Mouse (Mus musculus) liver, embryonic 12.5 days (tissue): ENCODE data around the gene Hoxc5. TPM values are rescaled to one million over a fixed set of nuclear protein-coding genes. Genes with fewer than 3 reads are reported as not detected.

Experiments used
- ATAC-seq: fragments of 200-750 bp; cut with Nextera tagmentation; 2 replicates; pipeline ENCODE4 v1.8.0; 2017; ENCODE audit warnings: moderate number of reproducible peaks, mild to moderate bottlenecking, moderate library complexity
- H3K27ac ChIP-seq: fragments of 300-500 bp; sonication (generic); 2 replicates; pipeline ENCODE4 v1.5.1; 2016; ENCODE audit warnings: mild to moderate bottlenecking
- H3K27me3 ChIP-seq: fragments of 300-500 bp; sonication (generic); replicated peaks from 2 replicates; pipeline ENCODE4 v1.6.1; 2016; ENCODE audit warnings: mild to moderate bottlenecking, moderate library complexity
- H3K36me3 ChIP-seq: fragments of 300-500 bp; sonication (generic); 2 replicates; pipeline ENCODE4 v1.6.1; 2016; ENCODE audit warnings: mild to moderate bottlenecking, moderate library complexity
- H3K4me1 ChIP-seq: fragments of 300-500 bp; sonication (generic); 2 replicates; pipeline ENCODE4 v1.6.1; 2016
- H3K4me2 ChIP-seq: fragments of 300-500 bp; sonication (generic); 2 replicates; pipeline ENCODE4 v1.6.1; 2016; ENCODE audit warnings: mild to moderate bottlenecking, moderate library complexity
- H3K4me3 ChIP-seq: fragments of 300-500 bp; sonication (generic); 2 replicates; pipeline ENCODE4 v1.5.1; 2016; ENCODE audit warnings: mild to moderate bottlenecking, moderate library complexity
- H3K9ac ChIP-seq: fragments of 300-500 bp; sonication (generic); 2 replicates; pipeline ENCODE4 v1.6.1; 2016; ENCODE audit warnings: mild to moderate bottlenecking, moderate library complexity
- H3K9me3 ChIP-seq: fragments of 300-500 bp; sonication (generic); replicated peaks from 2 replicates; pipeline ENCODE4 v1.6.1; 2016; ENCODE audit warnings: mild to moderate bottlenecking, moderate library complexity
- WGBS: fragments of 180-500 bp; shearing (Covaris S2); methylation state at CpG from one replicate; pipeline ENCODE4 v1.1.7; 2016; ENCODE audit not compliant: insufficient replicate concordance; 5-methylcytosine and 5-hydroxymethylcytosine counted together
- polyA plus RNA-seq: library from polyadenylated mRNA; unstranded; fragments of >200 nt; fragmentation: Nextera tagmentation; extraction: Ambion mirVana; gene quantifications from 2 replicates; pipeline ENCODE4 v1.2.1, GENCODE M21; 2016

The Hoxc5 gene
- polyA plus RNA-seq, 1 experiment from 2014 or later: 0.92 TPM

GRCm38 (mm10) chr15:102999955-103000354 is 32.7 kb downstream of the Hoxc5 start:
- H3K9ac ChIP-seq: no peak overlapping the region
- H3K9me3 ChIP-seq: no peaks in the 10 kb centered on the region
- 8% methylated on average over 10 of the region's 11 CpGs for WGBS
- peak overlapping the region; percentile 48; the same call in 1 of the 2 replicates for H3K4me3 ChIP-seq
- H3K4me2 ChIP-seq: peak overlapping the region; percentile 69
- no peaks in the 10 kb centered on the region for H3K36me3 ChIP-seq
- H3K4me1 ChIP-seq: peaks cover 17% of the 10 kb centered on the region; the same call in 1 of the 2 replicates
- 0 out of 2 replicates have a peak, but pooled peaks have one; percentile 42 for ATAC-seq
- H3K27me3 ChIP-seq: peaks cover 100% of the 10 kb centered on the region
- H3K27ac ChIP-seq: no peak overlapping the region

- Histone ChIP-seq H3K27ac (no peak overlapping the region), H3K9me3 (no peaks in the 10 kb centered on the region), H3K4me3 (no peak overlapping the region; the same call in 1 of the 2 replicates), H3K9ac (no peak overlapping the region), H3K4me2 (peak overlapping the region; percentile 22; the same call in 1 of the 2 replicates), H3K4me1 (peaks cover 17% of the 10 kb centered on the region; the same call in 1 of the 2 replicates), H3K36me3 (no peaks in the 10 kb centered on the region), H3K27me3 (peaks cover 100% of the 10 kb centered on the region)
- ATAC-seq: no peak
- WGBS: 8% methylated on average over 24 of the region's 24 CpGs
Observed at GRCm38 (mm10) chr15:103000501-103000901, 33.3 kb downstream of the Hoxc5 start.

GRCm38 (mm10) chr15:103001370-103001769 is 34.1 kb downstream of the Hoxc5 start:
- Histone ChIP-seq H3K9ac (no peak overlapping the region), H3K9me3 (no peaks in the 10 kb centered on the region), H3K27me3 (peaks cover 100% of the 10 kb centered on the region), H3K4me2 (no peak overlapping the region), H3K27ac (no peak overlapping the region), H3K36me3 (no peaks in the 10 kb centered on the region), H3K4me1 (peaks cover 17% of the 10 kb centered on the region; the same call in 1 of the 2 replicates), H3K4me3 (no peak overlapping the region)
- ATAC-seq: no peak
- WGBS: 33% methylated on average over 2 of the region's 2 CpGs

- Histone ChIP-seq H3K27ac (no peak overlapping the region), H3K4me2 (no peak overlapping the region), H3K27me3 (peaks cover 100% of the 10 kb centered on the region), H3K4me3 (no peak overlapping the region), H3K4me1 (peaks cover 17% of the 10 kb centered on the region; the same call in 1 of the 2 replicates), H3K9ac (no peak overlapping the region), H3K9me3 (no peaks in the 10 kb centered on the region), H3K36me3 (no peaks in the 10 kb centered on the region)
- 17% methylated on average over 4 of the region's 4 CpGs for WGBS
- ATAC-seq: no peak
Observed at GRCm38 (mm10) chr15:103002156-103002555, 34.9 kb downstream of the Hoxc5 start.

GRCm38 (mm10) chr15:103002821-103003448 is 35.7 kb downstream of the Hoxc5 start:
- no peak overlapping the region for H3K4me2 ChIP-seq
- WGBS: 9% methylated on average over 13 of the region's 13 CpGs
- H3K4me3 ChIP-seq: no peak overlapping the region
- peaks cover 17% of the 10 kb centered on the region; the same call in 1 of the 2 replicates for H3K4me1 ChIP-seq
- no peak overlapping the region for H3K9ac ChIP-seq
- H3K36me3 ChIP-seq: no peaks in the 10 kb centered on the region
- no peaks in the 10 kb centered on the region for H3K9me3 ChIP-seq
- H3K27ac ChIP-seq: no peak overlapping the region
- no peak for ATAC-seq
- H3K27me3 ChIP-seq: peaks cover 100% of the 10 kb centered on the region

GRCm38 (mm10) chr15:103005308-103005707 is 38.1 kb downstream of the Hoxc5 start:
- Histone ChIP-seq H3K27me3 (peaks cover 100% of the 10 kb centered on the region), H3K4me2 (no peak overlapping the region), H3K9me3 (no peaks in the 10 kb centered on the region), H3K27ac (no peak overlapping the region), H3K36me3 (no peaks in the 10 kb centered on the region), H3K4me1 (0 out of 2 replicates have a peak, but pooled peaks cover 4% of the 10 kb centered on the region), H3K9ac (no peak overlapping the region), H3K4me3 (no peak overlapping the region)
- WGBS: 3% methylated on average over 17 of the region's 17 CpGs
- ATAC-seq: no peak

- Histone ChIP-seq H3K36me3 (no peaks in the 10 kb centered on the region), H3K27ac (no peak overlapping the region), H3K4me3 (no peak overlapping the region), H3K27me3 (peaks cover 100% of the 10 kb centered on the region), H3K9me3 (no peaks in the 10 kb centered on the region), H3K4me1 (no peaks in the 10 kb centered on the region), H3K9ac (no peak overlapping the region), H3K4me2 (no peak overlapping the region)
- ATAC-seq: no peak
- 9% methylated on average over 5 of the region's 5 CpGs for WGBS
Observed at GRCm38 (mm10) chr15:103005797-103006196, 38.6 kb downstream of the Hoxc5 start.

GRCm38 (mm10) chr15:103006326-103006725 is 39.1 kb downstream of the Hoxc5 start:
- Histone ChIP-seq H3K9me3 (no peaks in the 10 kb centered on the region), H3K4me3 (no peak overlapping the region), H3K27me3 (peaks cover 100% of the 10 kb centered on the region), H3K4me1 (no peaks in the 10 kb centered on the region), H3K9ac (no peak overlapping the region), H3K4me2 (no peak overlapping the region), H3K27ac (no peak overlapping the region), H3K36me3 (no peaks in the 10 kb centered on the region)
- 21% methylated on average over 1 of the region's 1 CpGs for WGBS
- ATAC-seq: no peak

- no peak overlapping the region; the same call in 1 of the 2 replicates for H3K4me2 ChIP-seq
- 0 out of 2 replicates have a peak, but pooled peaks cover 4% of the 10 kb centered on the region for H3K4me1 ChIP-seq
- ATAC-seq: no peak
- H3K36me3 ChIP-seq: no peaks in the 10 kb centered on the region
- no peak overlapping the region for H3K9ac ChIP-seq
- no peaks in the 10 kb centered on the region for H3K9me3 ChIP-seq
- H3K27me3 ChIP-seq: peaks cover 99% of the 10 kb centered on the region
- H3K27ac ChIP-seq: no peak overlapping the region
- WGBS: 4% methylated on average over 27 of the region's 27 CpGs
- 0 out of 2 replicates have a peak overlapping the region, but pooled peaks have one; percentile 3 for H3K4me3 ChIP-seq
Observed at GRCm38 (mm10) chr15:103009265-103010111, 42.2 kb downstream of the Hoxc5 start.

- Histone ChIP-seq H3K4me3 (0 out of 2 replicates have a peak overlapping the region, but pooled peaks have one; percentile 3), H3K9ac (no peak overlapping the region), H3K27me3 (peaks cover 99% of the 10 kb centered on the region), H3K4me2 (no peak overlapping the region), H3K9me3 (no peaks in the 10 kb centered on the region), H3K27ac (no peak overlapping the region), H3K4me1 (0 out of 2 replicates have a peak, but pooled peaks cover 4% of the 10 kb centered on the region), H3K36me3 (no peaks in the 10 kb centered on the region)
- no peak for ATAC-seq
- 2% methylated on average over 31 of the region's 31 CpGs for WGBS
Observed at GRCm38 (mm10) chr15:103010112-103010846, 43.0 kb downstream of the Hoxc5 start.

- ATAC-seq: no peak
- no peaks in the 10 kb centered on the region for H3K36me3 ChIP-seq
Observed at GRCm38 (mm10) chr15:103010847-103011555, 43.8 kb downstream of the Hoxc5 start.

More at GRCm38 (mm10) chr15:103010847-103011555, 43.8 kb downstream of the Hoxc5 start:
- H3K9ac ChIP-seq: no peak overlapping the region
- H3K27me3 ChIP-seq: peaks cover 99% of the 10 kb centered on the region
- no peak overlapping the region for H3K4me2 ChIP-seq
- no peak overlapping the region for H3K4me3 ChIP-seq
- no peaks in the 10 kb centered on the region for H3K9me3 ChIP-seq
- H3K27ac ChIP-seq: no peak overlapping the region
- 3% methylated on average over 28 of the region's 28 CpGs for WGBS
- 0 out of 2 replicates have a peak, but pooled peaks cover 4% of the 10 kb centered on the region for H3K4me1 ChIP-seq
